Mouse (Mus musculus): Measurements from ENCODE around the gene Mlf2.

DNA sequence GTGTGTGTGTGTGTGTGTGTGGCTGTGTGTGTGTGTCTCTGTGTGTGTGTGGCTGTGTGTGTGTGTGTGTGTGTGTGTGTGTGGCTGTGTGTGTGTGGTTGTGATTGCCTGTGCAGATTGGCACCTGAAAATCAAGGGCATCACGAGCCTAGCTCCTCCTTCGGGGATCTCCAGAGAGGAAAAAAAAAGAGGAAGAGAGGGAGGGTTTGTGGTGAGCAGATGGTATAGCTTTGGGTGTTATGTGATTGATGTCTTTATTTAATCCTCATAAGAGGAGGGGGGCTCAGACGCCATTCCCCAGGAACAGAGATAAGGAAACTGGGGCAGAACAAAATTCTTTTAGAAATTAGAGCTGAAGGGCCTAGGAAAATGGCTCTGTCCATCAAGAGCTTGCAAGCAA, 32.8 kb upstream of the Mlf2 start:
- no peak for TF ChIP-seq GATA1 (IDR thresholded peaks at IDR 0.05; ENCODE audit: low read length)
- no peak for TF ChIP-seq TAL1 (IDR thresholded peaks at IDR 0.05; ENCODE audit: low read length)

All from erythroblast, embryonic 14.5 days (primary cell).